Mouse (Mus musculus): ENCODE data around the gene Reps2. TPM values are rescaled to one million over a fixed set of nuclear protein-coding genes. Genes with fewer than 3 reads are reported as not detected.

The Reps2 gene
- polyA plus RNA-seq, 1 experiment from 2014 or later = 1.6 TPM

- Histone ChIP-seq H3K9me3 (ENCODE audit: low read length) (no peaks in the 10 kb centered on the region), H3K9ac (replicated peaks; ENCODE audit: low read depth) (no peak overlapping the region), H3K27me3 (replicated peaks; ENCODE audit: insufficient read depth, low read length) (no peaks in the 10 kb centered on the region), H3K4me2 (replicated peaks; ENCODE audit: low read depth, low read length) (no peak overlapping the region), H3K4me1 (ENCODE audit: insufficient read depth, low read depth, low read length) (no peaks in the 10 kb centered on the region), H3K27ac (ENCODE audit: low read length) (no peak overlapping the region), H3K36me3 (ENCODE audit: insufficient read depth, low read length) (no peaks in the 10 kb centered on the region), H3K4me3 (ENCODE audit: low read depth, low read length) (no peak overlapping the region)
- TF ChIP-seq EP300 (IDR thresholded peaks at IDR 0.05) (no peak), CTCF (IDR thresholded peaks at IDR 0.05) (no peak)
- ATAC-seq (no peak), DNase-seq (ENCODE audit: low spot score) (no peak)
- 78% methylated on average over 2 of the region's 2 CpGs for WGBS
Observed at GRCm38 (mm10) chrX:162568439-162568838, 75.0 kb downstream of the Reps2 start.

- Histone ChIP-seq H3K9me3 (ENCODE audit: low read length) (no peaks in the 10 kb centered on the region), H3K27me3 (replicated peaks; ENCODE audit: insufficient read depth, low read length) (no peaks in the 10 kb centered on the region), H3K4me3 (ENCODE audit: low read depth, low read length) (no peak overlapping the region), H3K27ac (ENCODE audit: low read length) (no peak overlapping the region), H3K9ac (replicated peaks; ENCODE audit: low read depth) (no peak overlapping the region), H3K4me1 (ENCODE audit: insufficient read depth, low read depth, low read length) (no peaks in the 10 kb centered on the region), H3K4me2 (replicated peaks; ENCODE audit: low read depth, low read length) (no peak overlapping the region), H3K36me3 (ENCODE audit: insufficient read depth, low read length) (no peaks in the 10 kb centered on the region)
- WGBS = 89% methylated on average over 4 of the region's 4 CpGs
- DNase-seq (ENCODE audit: low spot score) = no peak
- TF ChIP-seq EP300 (IDR thresholded peaks at IDR 0.05) (no peak), CTCF (IDR thresholded peaks at IDR 0.05) (no peak)
- ATAC-seq = no peak
Observed at GRCm38 (mm10) chrX:162565501-162565900, 77.9 kb downstream of the Reps2 start.

DNA sequence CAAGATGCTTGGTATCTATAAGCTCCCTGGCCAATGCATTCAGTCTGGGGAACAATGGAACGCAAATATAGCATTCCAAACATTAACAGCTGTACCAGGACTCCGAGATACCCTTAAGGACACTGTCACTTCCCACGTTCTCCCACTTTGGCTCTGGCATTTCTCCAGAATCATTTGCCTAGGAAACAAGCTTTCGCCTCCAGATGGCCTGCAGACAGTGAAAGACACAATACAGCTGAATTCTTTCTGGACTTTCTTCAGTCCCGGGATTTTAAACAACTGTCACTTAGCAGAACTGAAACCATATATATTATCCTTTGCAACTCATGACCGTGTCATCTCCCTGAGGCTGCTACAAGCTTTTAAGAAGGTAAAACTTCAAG is 87.0 kb downstream of the Reps2 start:
- Histone ChIP-seq H3K4me3 (ENCODE audit: low read depth, low read length) (no peak overlapping the region), H3K9me3 (ENCODE audit: low read length) (no peaks in the 10 kb centered on the region), H3K27me3 (replicated peaks; ENCODE audit: insufficient read depth, low read length) (no peaks in the 10 kb centered on the region), H3K27ac (ENCODE audit: low read length) (no peak overlapping the region), H3K4me1 (ENCODE audit: insufficient read depth, low read depth, low read length) (no peaks in the 10 kb centered on the region), H3K36me3 (ENCODE audit: insufficient read depth, low read length) (no peaks in the 10 kb centered on the region), H3K4me2 (replicated peaks; ENCODE audit: low read depth, low read length) (no peak overlapping the region; the same call in 1 of the 2 replicates), H3K9ac (replicated peaks; ENCODE audit: low read depth) (no peak overlapping the region)
- WGBS = 38% methylated on average over 6 of the region's 6 CpGs
- peak; percentile 26; the same call in 1 of the 2 replicates for ATAC-seq
- DNase-seq (ENCODE audit: low spot score) = peak; percentile 54
- no peak for TF ChIP-seq EP300 (IDR thresholded peaks at IDR 0.05)
- TF ChIP-seq CTCF (IDR thresholded peaks at IDR 0.05) = no peak

DNA sequence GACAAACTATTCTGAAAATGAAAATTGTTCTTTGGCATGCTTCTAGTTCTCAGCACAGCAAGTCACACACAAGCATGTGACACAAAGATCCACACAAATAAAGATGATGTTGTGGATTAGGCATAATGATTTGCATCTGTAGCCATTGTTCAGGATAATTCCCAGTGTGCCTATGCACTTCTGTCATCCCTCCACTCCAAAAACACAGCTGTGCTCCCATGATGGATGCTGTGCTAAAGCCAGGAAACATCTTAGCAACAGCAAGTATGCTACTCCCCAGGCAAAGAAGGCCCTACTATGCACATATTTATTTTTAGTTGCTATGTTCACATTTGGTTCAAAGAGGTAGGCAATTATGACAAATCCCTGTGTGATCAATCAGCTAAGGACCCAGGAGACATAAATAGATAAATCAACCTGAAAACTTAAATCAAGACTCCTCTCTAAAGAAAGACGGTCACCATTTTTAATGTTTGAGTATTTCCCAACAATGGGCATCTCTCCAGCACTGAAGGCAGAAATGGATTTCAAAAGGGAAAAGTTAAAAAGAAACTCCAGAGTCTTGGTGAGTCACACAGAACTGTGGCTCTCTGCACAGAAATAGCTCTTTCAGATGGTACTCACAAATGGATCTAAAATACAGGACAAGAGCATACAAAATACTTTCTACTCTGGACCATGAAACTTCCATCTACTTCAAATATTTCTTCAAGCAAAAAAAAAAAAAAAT is 87.6 kb downstream of the Reps2 start:
- peak; percentile 58 for DNase-seq (ENCODE audit: low spot score)
- Histone ChIP-seq H3K27me3 (replicated peaks; ENCODE audit: insufficient read depth, low read length) (no peaks in the 10 kb centered on the region), H3K36me3 (ENCODE audit: insufficient read depth, low read length) (no peaks in the 10 kb centered on the region), H3K4me1 (ENCODE audit: insufficient read depth, low read depth, low read length) (no peaks in the 10 kb centered on the region), H3K4me2 (replicated peaks; ENCODE audit: low read depth, low read length) (no peak overlapping the region), H3K4me3 (ENCODE audit: low read depth, low read length) (no peak overlapping the region), H3K9ac (replicated peaks; ENCODE audit: low read depth) (no peak overlapping the region), H3K27ac (ENCODE audit: low read length) (no peak overlapping the region), H3K9me3 (ENCODE audit: low read length) (no peaks in the 10 kb centered on the region)
- no peak for TF ChIP-seq EP300 (IDR thresholded peaks at IDR 0.05)
- no peak for TF ChIP-seq CTCF (IDR thresholded peaks at IDR 0.05)
- 28% methylated on average over 1 of the region's 1 CpGs for WGBS
- peak; percentile 40; the same call in 1 of the 2 replicates for ATAC-seq

DNA sequence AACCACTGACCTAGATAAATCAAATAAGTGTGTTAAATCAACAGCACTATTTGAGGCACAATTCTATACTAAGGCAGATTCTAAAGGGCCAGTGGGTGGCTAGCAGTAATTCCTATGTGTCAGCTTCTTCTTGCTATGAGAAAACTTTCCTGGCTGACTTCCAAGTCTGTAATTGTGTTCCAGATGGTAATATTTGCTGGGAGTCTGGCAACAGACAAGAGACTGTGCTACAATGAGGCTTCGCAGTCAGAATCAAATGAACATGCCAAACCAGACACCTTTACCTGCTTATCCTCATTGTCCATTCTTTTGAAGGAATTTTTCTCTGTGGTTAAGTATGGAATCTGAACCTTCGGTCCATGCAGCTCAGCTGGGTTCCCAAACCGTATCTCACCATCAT is 88.9 kb downstream of the Reps2 start:
- Histone ChIP-seq H3K27ac (ENCODE audit: low read length) (no peak overlapping the region), H3K27me3 (replicated peaks; ENCODE audit: insufficient read depth, low read length) (no peaks in the 10 kb centered on the region), H3K4me1 (ENCODE audit: insufficient read depth, low read depth, low read length) (no peaks in the 10 kb centered on the region), H3K4me3 (ENCODE audit: low read depth, low read length) (no peak overlapping the region), H3K4me2 (replicated peaks; ENCODE audit: low read depth, low read length) (no peak overlapping the region), H3K36me3 (ENCODE audit: insufficient read depth, low read length) (no peaks in the 10 kb centered on the region), H3K9me3 (ENCODE audit: low read length) (no peaks in the 10 kb centered on the region), H3K9ac (replicated peaks; ENCODE audit: low read depth) (no peak overlapping the region)
- ATAC-seq = no peak
- DNase-seq (ENCODE audit: low spot score) = peak; percentile 8
- WGBS = 48% methylated on average over 3 of the region's 3 CpGs
- TF ChIP-seq CTCF (IDR thresholded peaks at IDR 0.05) (no peak), EP300 (IDR thresholded peaks at IDR 0.05) (no peak)

DNA sequence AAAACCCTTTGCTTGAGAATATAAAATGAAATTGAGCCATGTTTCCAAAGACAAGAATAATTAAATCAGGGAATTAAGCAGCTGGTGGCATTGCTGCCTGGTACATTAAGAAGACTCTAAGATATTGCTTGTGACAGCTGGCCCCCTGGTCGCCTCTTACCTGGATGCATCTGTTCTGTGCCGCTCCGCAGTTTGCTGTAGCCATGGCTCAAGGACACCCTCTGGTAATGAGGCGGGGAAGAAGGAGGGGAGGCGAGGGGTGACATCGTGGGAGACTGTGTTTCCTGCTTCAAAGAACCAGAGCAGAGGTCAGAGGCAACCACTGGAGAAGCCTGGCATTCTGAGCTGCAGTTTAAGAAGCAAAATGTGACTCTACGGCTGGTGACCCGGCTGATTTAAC is 91.1 kb downstream of the Reps2 start:
- no peaks in the 10 kb centered on the region for H3K4me1 ChIP-seq (ENCODE audit: insufficient read depth, low read depth, low read length)
- WGBS = 55% methylated on average over 8 of the region's 8 CpGs
- H3K4me3 ChIP-seq (ENCODE audit: low read depth, low read length) = no peak overlapping the region

More for the DNA sequence above, 91.1 kb downstream of the Reps2 start:
- Histone ChIP-seq H3K36me3 (ENCODE audit: insufficient read depth, low read length) (no peaks in the 10 kb centered on the region), H3K27me3 (replicated peaks; ENCODE audit: insufficient read depth, low read length) (no peaks in the 10 kb centered on the region), H3K4me2 (replicated peaks; ENCODE audit: low read depth, low read length) (no peak overlapping the region), H3K27ac (ENCODE audit: low read length) (no peak overlapping the region), H3K9me3 (ENCODE audit: low read length) (no peaks in the 10 kb centered on the region), H3K9ac (replicated peaks; ENCODE audit: low read depth) (no peak overlapping the region)
- ATAC-seq (no peak), DNase-seq (ENCODE audit: low spot score) (no peak)
- TF ChIP-seq EP300 (IDR thresholded peaks at IDR 0.05) (no peak), CTCF (IDR thresholded peaks at IDR 0.05) (no peak)

Data from lung, postnatal 0 days (tissue).